Mouse (Mus musculus): Measurements from ENCODE around the gene Lix1l. TPM values are rescaled to one million over a fixed set of nuclear protein-coding genes. Genes with fewer than 3 reads are reported as not detected.
"Not testable (repeated sequence)": the region's sequence is repeated elsewhere in the genome, so short reads cannot be mapped to it uniquely, and the experiment has no call there.

Lix1l gene
- total RNA-seq, 2 experiments from 2014 or later: 29.3 to 52.1 TPM

DNA sequence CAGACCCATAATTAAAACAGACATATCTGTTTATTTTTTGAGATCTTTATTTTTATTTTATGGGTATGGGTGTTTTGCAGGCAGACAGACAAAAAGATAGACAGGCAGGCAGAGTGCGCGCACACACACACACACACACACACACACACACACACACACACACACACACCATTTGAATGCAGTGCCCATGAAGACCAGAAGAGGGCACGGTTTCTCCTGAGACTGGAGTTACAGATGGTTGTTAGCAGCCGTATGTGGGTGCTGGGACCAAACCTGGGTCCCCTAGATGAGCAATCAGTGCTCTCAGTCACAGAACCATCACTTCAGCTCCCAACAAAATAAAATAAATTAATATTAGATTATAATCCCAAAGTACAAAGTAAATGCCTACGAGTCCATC lies 17.6 kb upstream of the Lix1l start:
- no peak for DNase-seq

DNA sequence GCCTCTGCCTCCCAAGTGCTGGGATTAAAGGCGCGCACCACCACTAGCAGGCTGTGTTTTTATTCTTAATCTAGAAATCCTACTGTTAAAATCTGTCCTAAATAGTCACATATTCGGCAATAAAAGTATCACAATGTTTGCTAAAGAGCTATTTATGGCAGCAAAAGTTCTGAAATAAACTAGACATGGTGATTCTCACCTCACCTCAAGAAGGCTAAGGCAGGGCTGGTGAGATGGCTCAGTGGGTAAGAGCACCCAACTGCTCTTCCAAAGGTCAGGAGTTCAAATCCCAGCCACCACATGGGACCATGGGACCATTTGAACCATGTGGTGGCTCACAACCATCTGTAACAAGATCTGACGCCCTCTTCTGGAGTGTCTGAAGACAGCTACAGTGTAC lies 10.3 kb upstream of the Lix1l start:
- no peak for DNase-seq

DNA sequence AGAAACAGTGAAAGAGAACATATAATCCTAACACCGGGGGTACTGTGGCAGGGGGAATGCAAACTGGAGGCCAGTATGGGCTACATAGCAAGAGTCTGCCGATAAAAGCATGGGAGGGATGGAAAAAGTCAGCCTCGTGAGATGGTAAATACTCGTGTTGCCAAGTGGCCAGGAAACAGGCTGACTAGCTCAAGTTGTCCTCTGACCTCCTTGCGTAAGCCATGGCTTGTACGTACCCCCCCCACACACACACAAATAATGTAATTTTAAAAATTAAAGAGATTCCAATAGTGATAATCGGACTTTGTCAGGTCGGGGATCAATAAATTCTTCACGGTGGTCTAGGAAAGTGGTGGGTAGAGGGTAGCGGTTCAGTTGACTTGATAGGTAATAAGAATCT lies 7.6 kb upstream of the Lix1l start:
- no peak for DNase-seq

DNA sequence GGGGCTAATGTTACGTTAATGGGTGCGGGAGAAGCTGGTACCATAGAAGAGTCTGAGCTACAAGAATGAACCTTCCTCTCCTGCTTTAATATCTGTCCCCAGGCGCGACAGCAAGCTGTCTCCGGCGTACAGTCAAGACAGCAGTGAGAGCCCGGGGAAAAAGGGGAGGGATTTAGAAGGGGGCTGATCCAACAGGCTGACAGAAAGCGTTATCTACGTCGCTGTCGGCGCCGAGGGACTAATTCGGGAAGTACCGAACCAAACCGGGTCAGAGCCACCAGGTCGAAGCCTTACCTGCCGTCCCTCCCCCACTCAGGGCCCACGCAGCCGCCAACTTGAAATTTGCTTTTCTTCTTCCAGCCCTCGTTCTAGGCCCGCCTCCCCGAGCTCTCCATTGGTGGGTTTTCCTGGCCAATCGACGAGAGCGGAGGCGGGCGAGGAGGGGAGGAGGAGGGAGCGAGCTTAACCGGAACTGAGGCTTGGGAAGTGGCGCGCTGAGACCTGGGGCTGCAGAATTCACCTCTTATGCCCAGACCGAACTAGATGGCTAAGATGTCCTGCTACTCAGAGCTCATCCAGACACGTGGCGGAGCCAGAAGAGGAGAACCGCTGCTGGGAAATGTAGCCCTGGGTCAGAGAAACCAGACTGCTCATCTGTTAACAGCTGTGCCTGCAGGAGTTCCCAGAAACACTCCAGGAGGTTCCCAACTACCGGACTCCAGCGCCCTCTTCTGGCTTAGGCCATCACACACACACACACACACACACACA lies 7.0 kb upstream of the Lix1l start, which contains the start of gene Polr3gl:
Gene Polr3gl (minus strand): TSS at position 392 of the 771 bp plus-strand sequence.
- peak; percentile 96 for DNase-seq

DNA sequence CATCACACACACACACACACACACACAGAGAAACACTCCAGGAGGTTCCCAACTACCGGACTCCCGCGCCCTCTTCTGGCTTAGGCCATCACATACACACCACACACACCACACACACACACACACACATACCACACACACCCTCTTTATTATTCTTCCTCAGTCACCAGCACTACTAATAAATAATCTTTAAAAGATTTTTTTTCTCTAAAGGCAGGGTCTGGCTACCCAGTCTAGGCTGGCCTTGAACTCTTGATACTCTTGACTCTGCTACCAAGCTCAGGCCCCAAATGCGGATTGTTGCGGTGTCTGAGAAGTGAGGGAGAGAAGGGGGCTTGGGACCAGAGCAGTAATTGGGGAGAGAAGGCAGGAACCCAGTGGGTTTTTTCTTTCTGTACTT lies 6.1 kb upstream of the Lix1l start:
- DNase-seq: no peak

DNA sequence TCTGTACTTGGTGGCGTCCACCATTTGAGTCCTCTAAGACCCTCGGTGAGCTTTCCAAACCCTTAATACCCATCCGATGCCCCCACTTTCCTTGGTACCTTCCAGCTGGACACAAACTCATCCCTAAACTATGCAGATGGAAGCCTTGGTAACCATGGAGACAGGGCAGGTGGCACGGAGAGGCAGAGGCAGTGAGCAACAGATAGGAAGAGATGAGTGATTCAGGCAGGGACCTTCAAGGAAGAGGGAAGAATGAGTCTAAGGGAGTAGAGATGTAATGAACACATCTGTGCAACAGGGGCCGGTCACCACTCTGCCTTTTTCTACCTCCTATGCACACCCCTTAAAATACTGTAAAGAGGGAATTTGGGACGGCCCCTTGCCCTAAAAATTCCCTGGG lies 5.3 kb upstream of the Lix1l start:
- DNase-seq: no peak

DNA sequence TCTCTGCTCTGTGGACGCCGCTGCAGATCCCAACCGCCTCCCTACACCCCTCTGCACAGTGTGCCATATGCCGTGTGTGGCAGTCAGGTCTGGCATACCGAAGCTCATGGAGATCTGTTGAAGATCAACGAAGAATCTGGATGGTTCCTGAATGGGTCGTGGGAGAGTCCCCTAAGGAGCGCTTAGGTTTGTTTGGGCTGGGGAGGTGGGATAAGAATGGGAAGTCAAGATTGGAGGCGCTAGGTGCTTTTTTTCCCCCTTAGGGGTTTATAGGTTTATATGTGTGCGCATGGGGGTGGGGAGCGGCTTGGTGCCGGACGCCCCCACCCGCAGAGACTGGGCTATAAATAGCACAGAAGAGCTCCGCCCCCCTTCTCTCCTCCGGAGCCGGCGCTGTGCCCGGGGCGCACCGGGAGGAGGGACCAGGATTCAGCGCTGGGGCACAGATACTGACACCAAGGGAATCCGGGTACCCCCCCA lies 4.7 kb upstream of the Lix1l start, which contains the start of gene Ankrd34a:
Gene Ankrd34a (plus strand): TSS at position 409 of the 480 bp plus-strand sequence.
- DNase-seq: peak; percentile 68 to 80

DNA sequence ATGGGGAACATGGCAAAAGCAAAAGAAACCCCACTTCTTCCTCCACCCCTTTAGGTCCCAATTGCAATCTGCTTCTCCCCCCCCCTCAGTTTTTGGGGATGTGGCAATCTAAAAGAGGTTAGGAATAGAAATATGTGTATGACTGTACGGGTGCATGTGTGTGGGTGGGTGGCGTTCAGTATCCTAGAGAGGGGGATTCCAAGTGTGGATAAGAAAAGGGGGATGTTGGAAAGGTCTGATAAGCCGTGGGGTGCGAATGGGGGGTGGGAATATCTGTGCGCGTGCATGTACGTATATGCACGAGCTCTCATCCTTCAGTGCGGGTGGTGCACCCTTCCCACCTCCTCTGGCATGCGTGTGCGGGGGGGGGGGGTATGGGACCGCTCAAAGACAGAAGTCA lies 4.1 kb upstream of the Lix1l start:
- DNase-seq: no peak

DNA sequence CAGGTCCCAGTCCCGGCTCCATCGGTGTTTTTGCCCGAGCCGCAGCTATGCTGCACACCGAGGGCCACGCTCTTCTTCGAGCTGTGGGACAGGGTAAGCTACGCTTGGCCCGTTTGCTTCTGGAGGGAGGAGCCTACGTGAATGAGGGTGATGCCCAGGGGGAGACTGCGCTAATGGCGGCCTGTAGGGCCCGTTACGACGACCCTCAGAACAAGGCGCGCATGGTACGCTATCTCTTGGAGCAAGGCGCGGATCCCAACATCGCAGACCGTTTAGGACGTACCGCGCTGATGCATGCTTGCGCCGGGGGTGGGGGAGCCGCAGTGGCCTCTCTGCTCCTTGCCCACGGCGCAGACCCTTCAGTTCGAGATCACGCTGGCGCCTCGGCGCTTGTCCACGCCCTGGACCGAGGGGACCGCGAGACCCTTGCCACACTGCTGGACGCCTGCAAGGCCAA lies 3.5 kb upstream of the Lix1l start:
- peak; percentile 40 to 57 for DNase-seq

DNA sequence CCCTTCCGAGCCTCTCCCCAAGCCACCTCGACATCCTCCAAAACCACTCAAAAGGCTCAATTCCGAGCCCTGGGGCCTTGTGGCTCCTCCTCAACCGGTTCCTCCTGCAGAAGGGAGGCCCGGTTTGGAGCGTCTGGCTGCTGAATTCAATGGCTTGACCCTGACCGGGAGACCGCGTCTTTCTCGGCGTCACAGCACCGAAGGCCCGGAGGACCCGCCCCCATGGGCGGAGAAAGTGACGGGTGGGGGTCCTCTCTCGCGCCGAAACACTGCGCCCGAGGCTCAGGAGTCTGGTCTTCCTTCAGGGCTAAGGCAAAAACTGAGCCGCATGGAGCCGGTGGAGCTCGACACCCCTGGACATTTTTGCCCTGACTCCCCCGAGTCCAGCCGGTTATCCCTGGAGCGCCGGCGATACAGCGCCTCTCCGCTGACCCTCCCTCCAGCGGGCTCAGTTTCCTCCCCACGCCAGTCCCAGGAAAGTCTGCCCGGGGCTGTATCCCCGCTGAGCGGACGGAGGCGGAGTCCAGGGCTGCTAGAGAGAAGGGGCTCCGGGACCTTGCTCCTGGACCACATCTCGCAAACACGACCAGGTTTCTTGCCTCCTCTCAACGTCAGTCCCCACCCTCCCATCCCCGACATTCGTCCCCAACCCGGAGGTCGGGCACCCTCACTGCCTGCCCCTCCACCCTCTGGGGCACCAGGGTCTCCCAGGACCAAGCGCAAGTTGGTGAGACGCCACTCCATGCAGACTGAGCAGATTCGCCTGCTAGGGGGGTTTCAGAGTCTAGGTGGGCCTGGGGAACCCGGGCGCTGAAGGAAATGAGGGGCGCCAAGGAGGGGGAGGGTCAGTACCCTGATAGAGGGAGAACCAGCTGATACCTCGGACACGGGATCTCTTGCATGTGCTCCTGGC lies 2.5 kb upstream of the Lix1l start:
- DNase-seq: peak; percentile 83 to 89

DNA sequence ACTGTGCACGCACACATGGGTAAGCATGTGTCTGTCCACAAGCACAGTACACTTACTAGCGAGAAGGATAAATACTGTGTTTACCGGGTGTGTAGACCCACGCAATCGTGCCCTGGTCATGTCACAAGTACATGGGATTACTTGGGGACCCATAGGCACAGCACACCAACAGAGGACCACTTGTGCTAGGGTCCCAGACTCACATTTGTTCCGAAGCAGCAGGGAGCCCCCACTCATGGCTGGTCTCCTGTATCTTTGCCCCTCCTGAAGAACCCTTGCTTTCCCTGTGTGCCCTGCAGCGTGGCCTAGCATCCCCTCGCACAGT lies 1.9 kb upstream of the Lix1l start:
- DNase-seq: no peak

DNA sequence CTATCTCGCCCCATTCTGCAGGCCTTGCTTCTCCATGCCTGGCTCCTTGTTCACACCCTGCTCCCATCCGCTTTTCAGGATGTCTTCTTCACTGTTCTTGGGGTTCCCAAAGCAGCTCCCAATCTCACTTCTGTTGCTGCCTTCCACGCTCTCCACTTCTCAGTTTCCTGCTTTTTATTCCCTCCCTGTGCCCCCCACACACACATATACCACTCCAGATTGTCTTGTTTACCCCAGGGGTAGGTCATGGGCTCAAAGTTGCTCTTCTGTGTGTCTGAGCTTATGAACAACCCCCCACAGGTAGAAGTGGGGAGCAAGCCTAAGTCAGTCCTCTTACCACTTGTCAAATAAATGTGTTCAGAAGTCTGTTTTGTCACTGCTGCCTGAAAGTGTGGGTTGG lies 1.5 kb upstream of the Lix1l start:
- DNase-seq: no peak

DNA sequence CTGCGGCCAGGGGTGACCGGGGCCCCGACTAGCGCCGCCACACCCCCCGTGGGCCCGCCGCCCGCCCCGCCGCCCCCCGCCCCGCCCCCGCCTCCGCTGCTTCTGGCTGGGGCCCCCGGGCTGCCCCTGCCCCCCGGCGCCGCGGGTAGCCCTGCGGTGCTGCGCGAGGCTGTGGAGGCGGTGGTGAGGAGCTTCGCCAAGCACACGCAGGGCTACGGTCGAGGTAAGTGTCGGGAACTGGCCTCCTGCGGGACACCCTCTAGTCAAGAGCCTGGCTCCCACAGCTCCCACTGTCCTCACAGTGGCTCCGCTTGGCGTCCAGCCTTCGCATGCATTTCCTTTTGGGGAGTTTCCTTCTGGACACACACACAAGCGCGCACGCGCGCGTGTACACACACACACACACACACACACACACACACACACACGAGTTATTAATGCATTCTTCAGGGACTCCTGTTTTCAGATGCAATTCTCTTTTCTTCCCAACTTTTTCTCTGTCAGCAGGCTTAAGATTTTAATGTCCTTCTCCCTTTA lies 370 bp downstream of the Lix1l start:
- DNase-seq: peak; percentile 82 to 84

DNA sequence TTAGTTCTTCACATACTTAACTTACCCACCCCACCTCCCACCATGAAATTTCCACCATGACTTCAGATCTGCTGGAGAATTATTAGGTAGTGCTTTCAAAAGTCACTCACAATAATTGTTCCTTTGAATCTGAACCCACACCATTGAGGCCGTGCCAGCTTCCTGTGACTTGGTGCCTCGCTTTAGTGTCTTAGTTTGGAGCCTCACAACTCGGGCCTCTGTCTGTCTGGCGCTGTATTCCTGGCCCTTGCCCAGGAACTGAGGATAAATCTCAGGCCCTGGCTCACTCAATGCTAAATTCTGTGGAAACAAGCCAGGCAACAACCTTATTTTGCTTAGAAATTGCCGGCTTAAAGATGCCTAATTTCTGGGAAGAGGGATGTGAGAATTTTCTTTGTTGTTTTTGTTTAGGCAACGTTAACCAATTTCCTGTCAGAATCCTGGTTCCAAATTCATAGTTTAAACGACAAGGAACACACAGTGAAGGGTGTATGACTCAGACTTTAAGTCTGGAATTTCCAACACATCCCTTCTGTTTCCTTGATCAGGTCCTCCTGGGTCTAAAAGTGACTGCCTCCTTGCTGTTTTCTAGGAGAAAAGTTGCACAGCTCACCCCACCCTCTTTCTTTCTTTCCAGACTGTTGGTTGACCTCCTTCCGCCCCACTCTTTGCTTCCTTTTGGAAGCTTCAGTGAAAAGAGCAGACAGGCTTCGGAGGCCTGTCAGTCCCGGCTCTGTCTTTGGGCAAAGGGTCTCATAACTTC lies 1.2 kb downstream of the Lix1l start:
- DNase-seq: peak; percentile 65 to 70

DNA sequence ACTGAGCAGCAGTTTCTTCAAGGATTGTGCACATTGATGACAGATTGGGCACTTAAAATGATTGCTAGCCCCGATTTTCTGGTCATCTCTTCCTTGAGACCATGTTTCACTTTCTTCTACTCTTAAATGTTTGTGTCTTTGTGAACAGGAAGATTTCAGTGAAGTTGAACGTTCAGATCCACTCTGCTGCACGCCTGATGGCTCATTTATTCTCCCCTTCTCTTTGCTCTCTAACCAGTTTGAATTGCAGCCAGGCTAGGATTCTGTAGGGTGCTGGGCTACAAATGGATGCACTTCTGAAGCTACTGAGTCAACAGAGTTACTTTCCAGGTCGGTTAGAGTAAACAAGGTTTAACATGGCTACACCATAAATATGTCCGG lies 1.7 kb downstream of the Lix1l start:
- no peak for DNase-seq

DNA sequence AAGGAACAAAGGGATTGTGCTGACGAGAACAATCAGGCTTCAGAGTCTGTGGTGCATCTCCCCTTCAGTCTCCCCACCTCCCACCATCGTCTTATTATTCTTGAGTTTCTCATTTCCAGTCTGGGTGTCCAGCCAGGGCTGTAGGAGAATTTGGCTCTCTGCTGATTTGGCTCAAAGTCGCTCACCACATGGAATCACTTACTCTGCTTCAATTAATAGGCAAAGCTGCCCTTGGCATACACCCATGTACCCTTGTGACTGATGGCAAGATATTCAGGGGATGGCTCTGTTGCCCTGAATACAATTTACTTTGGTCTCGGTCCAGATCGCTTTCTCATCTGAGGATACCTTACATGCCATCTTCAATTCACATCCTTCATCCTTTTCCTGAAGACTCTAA lies 2.4 kb downstream of the Lix1l start:
- DNase-seq: peak in 1 of 2 experiments; percentile 35

DNA sequence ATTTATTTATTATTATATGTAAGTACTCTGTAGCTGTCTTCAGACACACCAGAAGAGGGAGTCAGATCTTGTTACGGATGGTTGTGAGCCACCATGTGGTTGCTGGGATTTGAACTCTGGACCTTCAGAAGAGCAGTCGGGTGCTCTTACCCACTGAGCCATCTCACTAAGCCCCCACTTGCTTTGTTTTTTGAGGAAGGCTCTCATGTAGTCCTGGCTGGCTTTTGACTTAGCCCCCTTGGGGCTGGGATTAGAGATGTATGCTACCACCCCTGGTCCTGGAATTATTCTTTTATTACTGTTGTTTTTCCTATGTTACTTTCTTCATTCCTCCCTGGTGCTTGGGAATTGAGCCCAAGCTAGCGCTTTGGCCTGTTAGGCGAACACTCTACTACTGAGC lies 5.1 kb downstream of the Lix1l start:
- not testable (repeated sequence) for DNase-seq

DNA sequence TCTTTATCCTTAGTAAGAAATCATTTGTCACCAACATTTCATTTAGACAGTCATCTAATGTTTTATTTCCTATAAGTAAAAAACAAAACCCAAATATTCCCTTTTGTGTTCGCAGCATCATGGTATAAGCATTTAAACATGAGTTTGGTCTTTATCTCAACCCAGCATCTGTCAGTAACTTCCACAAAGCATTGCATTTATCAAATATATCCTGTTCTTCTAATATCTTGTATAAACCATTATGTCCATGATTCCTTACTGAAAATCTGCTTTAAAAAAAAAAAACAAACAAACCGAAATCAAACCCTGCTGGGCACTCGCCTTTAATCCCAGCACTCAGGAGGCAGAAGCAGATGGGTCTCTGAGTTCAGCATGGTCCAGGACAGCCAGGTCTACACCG lies 5.7 kb downstream of the Lix1l start:
- no peak for DNase-seq

DNA sequence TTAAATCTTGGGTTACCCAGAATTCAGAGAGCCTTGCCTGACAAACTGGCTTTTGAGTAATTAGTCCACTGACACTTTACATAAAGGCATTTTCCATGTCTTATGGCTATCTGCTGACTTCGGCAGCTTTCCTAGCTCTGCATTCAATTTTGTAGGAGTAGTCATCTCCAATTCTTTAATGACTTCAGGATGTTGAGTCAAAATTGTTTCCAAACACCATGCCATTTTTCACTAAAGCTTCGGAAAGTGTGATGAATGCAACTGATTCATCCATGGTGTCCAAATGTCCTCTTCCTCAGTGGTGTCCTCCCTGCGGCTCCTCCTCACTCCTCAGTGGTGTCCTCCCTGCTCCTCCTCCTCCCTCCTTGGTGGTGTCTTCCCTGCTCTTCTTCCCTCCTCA lies 17.0 kb downstream of the Lix1l start:
- no peak for DNase-seq

DNA sequence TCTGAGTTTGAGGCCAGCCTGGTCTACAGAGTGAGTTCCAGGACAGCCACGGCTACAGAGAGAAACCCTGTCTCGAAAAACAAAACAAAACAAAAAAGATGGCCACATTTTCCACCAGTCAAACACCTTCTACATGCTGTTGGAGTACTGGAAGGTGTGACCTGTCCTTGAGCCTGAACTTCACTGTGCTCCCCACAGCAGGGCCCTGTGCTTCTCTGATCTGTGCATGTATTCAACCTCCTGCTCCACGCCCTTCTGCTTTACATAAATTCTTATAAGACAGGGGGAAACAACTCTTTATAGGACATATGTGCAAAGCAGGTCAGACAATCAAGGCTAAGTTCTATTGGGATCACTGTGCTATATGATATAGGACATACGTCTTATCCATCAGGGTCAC lies 22.3 kb downstream of the Lix1l start:
- no peak for DNase-seq

DNA sequence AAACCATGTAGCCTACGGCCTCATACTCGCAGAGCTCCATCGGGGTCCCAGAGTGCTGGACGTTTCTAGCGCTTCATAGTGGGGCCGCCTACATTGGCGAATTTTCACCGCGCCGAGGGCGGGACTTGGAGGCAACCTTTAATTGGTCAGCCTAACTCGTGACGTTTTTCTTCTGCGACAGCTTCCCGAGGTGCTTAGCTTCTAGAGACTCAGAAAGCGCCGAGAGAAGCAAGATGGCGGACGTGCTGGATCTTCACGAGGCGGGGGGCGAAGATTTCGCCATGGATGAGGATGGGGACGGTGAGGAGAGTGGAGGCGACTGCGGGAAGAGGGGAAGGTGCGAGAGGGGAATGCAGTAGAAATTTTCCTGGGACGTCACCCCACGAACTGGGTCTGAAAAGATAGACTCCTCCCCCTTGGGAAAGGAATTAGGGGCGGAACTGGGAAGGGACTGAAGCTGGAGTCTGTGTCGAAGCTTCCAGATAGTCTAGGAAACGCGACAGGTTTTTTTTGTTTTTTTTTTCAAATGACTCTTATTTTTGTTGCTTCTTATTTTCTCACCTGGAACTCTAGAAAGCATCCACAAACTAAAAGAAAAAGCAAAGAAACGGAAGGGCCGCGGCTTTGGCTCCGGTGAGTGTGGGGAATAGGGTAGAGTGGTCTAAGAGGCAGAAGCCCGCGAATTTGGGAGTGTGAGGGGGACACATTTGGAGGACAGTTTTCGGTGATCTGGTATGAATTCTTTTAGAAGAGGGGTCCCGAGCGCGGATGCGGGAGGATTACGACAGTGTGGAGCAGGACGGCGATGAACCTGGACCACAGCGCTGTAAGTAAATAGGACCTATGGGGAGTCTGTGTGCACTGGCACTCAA lies 29.0 kb downstream of the Lix1l start, which contains the start of gene Rbm8a:
Gene Rbm8a (plus strand): TSS at position 205 of the 872 bp plus-strand sequence.
- peak; percentile 95 to 96 for DNase-seq

Data from adrenal gland, postnatal 36 days (tissue).